Mouse (Mus musculus): ENCODE measurements around the gene Arpc1a.

Arpc1a gene

DNA sequence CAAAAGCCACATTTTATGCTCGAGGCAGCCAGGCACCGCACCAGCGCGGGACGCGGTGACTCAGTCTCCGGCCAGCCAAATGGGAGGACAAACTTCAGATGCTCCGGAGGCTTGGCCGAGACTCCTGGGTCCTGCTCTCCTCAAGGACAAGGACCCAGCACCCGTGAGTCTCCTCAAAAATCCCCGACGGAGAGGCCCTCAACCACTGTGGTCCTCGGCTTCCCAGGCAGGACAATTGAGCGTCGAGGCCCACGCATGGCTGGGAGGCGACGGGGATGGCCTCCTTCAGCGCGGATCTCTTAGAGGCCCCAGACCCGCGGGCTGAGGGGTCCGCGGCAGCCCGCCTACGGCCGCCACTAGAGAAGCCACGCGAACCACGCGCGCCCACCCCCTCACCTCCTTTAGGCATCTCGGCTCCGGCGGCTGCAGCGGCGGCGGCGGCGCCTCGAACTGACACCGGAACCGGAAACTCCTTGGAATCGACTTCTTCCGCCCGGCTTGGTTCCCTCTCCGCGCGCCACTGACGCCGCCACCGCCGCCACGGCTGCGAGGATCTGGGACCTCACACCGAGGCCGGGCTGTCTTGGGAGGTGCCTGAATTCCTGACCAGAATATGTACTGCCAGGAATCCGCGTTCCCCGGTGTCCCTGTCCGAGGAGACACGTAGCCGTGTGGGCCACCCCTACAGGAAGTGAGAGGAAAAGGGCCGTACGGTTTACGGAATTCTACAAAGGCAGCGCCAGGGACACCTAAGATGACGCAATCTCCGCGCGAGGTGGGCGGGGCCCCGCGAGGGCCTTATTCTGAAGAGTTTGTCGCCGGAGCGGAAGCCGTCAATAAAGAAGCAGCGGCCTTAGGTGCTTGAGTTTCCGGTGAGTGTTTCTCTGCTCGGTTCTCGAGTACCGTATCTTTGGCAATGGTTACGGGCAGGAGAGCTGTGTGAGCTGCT lies 56.2 kb downstream of the Arpc1a start, which contains the start of the genes Pdap1 and Bud31:
TSS of gene Pdap1 (minus strand) at position 668 of the 949 bp plus-strand sequence.
TSS of gene Bud31 (plus strand) at position 792 of the 949 bp plus-strand sequence.
- peak; percentile 88 to 91 for DNase-seq (ENCODE audit: low spot score in 2 of 2)

DNA sequence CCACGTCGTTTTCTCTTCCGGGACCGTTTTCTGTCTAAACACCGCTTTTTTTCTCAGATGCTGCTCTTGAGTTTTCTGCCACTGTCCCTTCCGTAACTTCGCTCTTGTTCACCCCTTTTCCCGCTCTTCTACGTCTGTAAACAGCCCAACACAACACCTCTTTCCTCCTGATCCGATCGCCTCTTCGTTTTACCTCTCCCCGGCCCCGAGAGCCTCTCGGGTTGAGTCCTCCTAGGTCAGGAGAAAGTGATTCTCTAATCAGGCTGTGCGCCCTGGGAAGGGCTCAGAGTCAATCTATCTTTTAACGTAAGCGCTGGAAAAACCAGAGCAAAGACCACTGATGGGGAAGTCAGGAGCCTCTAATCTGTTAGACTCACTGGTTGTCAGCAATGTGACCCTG lies 57.0 kb downstream of the Arpc1a start:
- peak in 1 of 2 experiments; percentile 30 for DNase-seq (ENCODE audit: low spot score in 2 of 2)

DNA sequence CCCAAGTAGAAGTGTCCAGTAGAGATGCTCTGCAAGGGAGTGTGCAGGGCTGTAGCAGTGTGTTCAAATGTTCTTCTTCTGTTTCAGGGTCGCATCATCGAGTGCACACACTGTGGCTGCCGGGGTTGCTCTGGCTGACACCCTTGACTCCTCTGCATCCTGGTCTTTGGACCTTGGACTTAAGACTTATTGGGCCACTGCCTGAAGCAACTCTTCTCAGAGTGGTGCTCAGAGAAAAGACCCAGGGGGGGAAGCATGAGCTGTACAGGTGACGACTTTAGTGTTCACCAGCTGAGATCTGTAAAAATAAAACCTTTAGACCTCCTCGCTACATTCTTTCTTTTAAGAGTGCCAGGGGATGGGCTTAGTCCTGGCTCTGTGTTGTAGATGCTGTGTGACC lies 64.1 kb downstream of the Arpc1a start:
- DNase-seq (ENCODE audit: low spot score in 2 of 2): no peak

DNA sequence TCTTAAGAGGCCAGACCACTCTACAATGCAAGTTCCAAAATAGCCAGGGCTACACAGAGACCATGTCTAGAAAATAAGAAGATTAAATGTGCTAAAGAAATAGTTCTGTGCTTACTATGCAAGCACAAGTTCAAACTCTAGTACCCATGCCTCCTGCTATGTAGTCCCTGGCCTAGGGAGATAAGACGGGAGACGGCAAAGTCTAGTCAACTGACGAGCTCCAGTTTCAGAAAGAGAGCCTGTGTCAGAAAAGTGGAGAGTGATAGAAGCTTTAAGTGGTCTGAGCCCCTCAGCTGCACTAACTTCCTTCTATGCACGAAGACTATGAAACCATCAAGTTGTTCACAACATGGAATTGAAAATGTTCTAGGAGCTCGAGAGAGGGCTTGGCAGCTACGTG lies 65.7 kb downstream of the Arpc1a start:
- no peak for DNase-seq (ENCODE audit: low spot score in 2 of 2)

DNA sequence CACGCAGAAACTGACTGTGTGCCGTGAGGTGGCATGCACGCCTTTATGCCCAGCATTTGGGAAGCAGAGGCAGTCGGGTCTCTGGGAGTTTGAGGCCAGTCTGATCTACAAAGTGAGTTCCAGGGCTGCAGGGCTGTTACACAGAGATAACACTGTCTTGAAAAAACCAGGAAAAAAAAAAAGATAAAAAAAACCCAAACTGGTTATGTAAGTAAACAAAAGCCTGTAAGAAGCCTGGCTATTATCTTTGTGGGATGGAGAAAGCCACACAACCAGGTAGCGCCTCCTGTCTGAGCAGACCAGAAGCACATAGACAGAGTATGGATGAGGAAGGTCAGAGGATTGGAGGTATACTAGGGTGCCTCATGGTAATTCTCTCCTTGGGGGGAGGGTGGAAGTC lies 69.1 kb downstream of the Arpc1a start:
- no peak for DNase-seq (ENCODE audit: low spot score in 2 of 2)

Data from spleen, postnatal 14 days (tissue).